Mouse (Mus musculus): ENCODE results near the gene Ptpn3.

Gene Ptpn3

DNA sequence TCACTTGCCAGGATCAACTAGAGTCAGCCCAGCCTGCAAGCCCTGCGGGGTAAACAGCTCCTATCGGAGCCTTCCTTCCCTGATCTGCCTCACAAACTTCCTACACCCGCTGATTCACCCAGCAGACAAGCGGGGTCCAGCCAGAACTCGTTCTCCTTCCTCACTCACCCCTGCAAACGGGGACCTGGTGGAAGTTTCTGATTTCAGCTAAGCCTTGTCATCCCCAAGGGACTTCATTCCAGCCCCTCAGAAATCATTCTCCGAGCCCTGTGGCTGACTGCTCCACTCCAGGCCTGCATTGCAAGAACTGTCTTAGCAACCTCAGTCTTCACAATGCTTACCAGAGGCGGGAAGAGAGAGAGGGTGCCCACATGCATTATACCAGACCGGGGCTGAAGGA lies 39.8 kb downstream of the Ptpn3 start:
- no peak for DNase-seq

DNA sequence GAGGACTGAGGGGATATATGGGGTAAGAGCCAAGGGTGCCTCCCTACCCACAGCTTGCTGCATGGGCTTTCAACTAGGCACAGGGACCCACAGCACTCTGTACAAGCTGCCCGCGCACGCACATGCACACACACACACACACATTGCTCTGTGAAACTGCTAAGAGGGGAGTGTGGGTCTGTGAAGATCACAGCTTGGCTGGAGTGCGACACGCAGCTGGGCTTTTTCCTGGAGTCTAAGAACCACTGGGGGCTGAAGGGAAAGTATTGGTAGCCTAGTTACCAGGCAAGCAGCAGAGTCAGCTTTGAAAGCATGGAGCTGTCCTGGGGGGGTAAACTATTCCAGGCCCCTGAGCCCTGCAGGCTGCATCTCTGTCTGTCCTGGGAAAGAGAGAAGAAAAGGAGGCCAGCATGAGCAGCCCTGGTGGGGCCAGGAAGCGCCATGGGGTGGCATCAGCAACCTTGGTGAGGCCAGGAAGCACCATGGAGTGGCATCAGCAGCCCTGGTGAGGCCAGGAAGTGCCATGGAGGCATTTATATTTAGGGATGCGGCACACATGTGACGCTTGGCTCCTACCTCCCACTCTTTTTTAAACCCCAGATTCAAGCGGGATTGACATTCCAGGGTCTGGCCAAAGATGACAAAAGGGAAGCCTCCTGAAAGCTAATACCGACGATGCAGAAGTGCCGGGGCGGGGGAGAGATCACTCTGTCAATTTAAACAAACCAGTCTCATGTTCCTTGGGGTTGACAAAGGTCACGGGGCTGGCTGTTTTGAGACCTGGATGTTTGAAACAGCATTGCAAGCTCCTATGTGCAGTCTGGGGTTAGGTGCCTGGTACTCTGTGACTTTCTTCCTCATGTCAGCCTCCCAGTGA lies 43.2 kb downstream of the Ptpn3 start:
- DNase-seq: no peak

DNA sequence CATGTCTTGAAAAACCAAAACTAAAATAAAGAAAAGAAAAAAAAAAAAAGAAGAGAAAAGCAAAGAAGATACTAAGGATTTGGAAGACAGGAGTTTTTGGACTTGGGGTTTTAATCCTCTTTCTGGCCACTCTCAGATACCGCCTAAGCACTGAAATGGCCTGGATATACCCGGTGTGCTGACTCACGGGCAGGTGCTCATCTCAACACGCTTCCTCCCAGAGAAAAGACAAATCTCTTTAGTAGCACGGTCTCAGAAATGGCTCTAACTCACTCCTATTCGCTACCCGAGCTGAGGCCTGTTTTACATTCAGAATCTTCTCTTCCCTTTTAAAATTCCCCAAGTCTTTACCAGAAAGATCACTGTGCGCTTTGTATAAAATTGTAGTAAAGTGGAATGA lies 44.2 kb downstream of the Ptpn3 start:
- no peak for DNase-seq

DNA sequence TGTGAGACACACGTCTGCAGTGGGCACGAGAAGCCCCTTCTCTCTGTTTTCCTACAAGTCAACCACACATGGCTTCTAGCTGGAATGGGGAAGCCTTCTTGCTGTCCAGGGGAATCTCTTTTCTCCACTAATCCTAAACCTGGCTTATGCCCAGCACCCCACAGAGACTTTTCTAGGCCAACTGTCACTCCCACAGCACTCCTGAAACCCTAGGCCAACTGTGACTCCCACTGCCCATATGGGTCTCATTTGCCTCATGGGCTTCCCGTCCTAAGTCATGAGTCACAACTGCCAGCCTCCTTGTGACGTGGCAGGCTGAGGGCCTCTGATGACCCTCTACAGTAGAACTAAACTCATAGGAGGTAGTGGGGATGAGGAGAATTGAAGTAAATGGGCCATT lies 44.9 kb downstream of the Ptpn3 start:
- no peak for DNase-seq

DNA sequence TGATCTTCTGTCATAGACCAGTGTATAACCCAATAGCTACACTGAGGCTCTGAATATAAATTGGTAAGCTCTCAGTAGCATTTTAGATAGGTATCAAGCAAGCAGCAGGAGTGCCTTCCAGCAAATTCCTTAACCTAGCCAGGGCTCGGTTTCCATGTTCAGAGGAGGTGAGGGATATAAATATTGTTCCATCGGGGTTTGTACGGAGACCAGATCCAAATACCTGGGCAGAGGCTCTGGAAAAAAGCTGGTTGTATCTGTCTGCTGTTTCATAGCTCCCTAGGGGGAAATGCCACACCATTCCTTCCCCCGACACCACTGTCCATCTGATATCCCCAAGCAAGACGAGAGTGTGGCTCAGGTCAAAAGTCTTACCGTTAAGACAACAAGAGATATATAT lies 47.2 kb downstream of the Ptpn3 start:
- no peak for DNase-seq

DNA sequence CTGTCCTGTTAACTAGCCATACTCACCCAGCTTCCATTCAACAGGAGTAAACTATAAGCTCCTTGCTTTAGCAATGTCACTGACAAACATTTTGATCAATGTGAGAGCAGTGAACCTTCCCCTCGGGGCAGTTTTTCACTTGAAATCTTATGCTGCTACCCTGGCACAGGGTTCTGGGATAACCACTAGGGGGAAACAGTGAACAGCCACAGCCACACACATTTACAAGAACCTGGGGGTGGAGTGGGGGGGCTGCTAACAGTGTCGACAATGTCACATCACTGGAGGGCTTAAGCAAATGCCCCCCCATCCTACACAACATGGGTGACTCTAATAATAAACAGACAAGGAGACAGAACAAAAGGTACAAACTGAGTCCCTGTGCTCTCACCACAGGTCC lies 51.0 kb downstream of the Ptpn3 start:
- DNase-seq: no peak

DNA sequence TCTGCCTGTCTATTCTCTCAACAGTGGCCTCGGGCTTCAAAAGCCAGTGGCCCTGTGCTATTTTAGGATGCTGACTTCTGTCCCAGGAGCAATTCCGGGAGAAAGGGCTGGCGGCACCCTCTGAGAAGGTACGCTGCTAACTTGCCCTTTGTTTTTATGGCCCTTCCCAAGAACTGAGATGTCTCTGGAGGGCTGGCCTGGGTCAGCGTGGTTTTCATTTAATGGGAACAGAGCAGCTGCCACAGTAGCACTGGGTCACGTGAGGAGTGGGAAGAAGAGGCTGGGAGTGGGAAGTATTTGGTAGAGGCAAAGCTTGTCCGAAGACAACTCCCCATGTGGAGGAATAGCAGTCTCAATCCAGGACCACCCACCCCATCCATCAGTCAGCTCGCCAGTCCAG lies 52.5 kb downstream of the Ptpn3 start:
- DNase-seq: no peak

DNA sequence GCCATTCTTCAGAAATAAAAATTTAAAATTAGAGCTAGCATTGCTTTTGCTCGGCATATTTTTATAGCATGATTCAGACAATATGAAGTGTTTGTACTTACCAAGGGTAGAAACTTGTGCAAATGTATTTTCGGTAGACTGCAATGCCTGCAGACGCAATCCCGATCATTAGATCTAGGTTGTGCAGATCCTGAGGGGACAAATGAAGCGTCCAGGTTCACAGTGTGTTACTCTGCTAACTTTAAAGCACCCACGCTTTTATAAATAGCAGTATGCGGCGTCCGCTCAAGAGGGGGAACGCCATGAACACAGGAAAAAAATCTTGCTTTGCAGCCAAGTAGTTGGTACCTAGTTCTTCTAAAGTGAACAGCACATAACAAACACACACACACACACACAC lies 56.8 kb downstream of the Ptpn3 start:
- DNase-seq: no peak

DNA sequence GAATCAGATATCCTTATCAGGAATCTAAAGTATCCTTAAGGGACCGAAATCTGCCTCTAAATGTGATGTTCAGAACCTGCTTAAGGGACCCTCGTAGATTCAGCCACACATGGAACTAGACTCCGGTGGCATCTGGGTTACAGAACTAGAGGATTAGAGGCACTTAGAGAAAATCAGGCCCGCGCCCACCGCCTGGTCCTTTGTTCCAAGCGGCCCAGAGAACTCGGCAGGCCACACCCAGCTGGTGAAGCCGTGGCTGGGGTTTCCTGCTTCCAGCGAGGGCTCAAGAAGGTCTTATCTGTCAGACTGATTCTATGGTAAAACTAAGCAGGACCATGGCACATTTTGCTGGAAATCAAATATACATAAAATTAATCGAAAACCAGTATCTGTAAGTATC lies 58.3 kb downstream of the Ptpn3 start:
- DNase-seq: no peak

DNA sequence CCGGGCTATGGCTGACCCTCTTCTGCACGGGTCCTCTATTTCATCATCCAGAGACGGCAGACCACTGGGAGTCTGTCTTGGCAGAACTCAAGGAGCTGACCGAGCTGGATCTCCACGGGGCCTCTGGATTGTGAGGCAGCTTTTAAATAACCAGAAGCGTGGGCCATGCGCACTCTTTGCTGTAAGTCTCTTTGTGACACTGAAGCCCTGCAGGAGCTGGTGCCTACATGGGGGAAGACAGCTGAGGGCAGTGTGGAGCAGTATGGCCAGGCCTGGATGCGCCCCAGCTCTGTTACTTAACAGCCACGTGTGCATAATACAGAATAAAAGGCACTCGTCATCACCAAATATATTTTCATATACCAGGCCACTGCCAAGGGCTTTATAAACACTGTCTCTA lies 60.7 kb downstream of the Ptpn3 start:
- DNase-seq: peak; percentile 53

DNA sequence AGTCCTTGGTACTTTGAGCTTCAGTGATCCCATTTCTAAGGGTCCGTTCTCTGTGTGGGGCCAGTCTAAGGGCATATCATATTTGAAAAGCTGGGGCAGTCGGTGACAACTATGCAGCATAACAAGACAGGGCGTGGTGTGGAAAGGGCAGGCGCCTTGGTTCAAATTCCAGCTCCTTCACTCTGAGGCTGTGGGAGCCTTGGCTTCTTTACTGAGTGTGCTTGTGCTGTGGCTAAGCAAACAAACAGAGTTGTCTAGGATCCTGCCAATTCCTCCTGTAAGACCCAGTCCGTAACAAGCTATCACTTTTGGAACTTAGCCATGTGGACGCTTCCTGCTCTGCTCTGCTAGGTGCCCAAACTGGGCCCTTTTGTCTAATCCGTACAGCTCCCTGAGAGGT lies 61.5 kb downstream of the Ptpn3 start:
- DNase-seq: peak; percentile 77

DNA sequence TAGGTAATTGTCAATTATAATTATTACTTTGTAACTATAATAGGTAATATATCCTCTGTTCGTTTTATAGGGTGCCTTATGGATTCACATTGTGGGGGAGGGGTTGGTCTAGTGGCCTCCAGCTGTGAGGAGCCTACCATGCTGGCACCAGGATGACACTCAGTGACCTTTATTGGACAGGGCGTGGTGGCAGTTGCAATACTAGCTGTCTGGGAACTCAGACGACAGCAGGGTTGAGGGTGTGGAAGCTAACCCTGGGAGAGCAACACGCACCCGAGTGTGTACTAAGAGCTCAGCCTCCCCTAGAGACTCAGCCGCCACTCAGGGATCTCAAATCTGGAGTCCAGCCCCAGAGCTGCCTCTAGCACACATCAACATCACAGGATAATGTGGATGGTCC lies 62.5 kb downstream of the Ptpn3 start:
- DNase-seq: no peak

DNA sequence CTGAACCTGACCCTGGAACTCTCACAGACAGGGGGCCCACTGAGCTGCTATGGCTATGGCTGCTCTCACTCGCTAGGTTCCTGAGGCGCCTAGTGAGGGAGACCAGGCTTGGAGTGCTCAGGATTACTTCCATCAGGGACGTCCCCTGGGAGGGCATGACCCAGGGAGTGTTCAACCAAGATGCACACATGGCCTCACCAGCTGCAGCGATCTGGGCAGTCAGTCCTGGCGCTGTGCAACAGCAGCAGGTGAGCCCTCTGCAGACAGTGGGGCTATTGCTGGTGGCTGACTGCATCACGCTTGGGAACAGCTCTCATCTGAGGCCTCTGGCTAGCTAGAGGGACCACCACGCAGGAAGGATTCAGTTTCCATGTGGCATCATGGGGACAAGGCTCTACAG lies 63.5 kb downstream of the Ptpn3 start:
- no peak for DNase-seq

DNA sequence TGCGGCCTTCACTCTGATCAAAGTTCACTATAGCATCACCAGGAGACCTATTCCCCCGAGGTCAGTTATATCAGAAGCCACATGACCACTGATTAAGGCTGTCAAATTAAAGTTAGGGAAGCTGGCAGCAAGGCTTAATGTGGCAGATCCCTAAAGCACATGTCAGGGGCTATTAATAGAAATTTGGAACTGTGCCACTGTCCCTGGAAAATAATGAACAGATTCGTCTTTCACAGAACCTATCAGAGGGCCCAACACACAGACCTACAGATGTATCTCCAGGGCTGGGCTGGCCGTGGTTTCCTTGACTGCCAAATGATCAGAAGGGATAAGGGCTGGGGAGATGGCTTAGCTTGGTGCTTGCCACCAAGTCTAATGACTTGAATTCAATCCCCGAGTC lies 65.1 kb downstream of the Ptpn3 start:
- DNase-seq: no peak

DNA sequence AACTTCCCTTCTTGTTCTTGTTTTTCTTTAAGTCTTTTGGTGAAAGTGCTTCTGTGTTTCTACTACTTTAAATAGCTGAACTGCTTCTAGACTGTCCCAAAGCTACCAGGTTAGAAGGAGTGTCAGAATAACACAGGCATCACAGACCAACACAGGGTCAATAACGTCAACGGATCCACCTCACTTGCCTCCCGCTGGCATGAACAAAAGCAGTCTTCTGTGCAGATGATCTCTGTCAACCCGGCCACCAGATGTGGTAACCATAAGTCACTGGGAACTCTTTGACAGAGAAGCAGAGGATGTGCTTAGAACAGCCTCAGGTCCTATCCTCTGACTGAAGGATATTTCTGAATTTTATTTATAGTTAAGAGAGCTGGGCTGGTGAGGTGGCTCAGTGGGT lies 65.9 kb downstream of the Ptpn3 start:
- no peak for DNase-seq

DNA sequence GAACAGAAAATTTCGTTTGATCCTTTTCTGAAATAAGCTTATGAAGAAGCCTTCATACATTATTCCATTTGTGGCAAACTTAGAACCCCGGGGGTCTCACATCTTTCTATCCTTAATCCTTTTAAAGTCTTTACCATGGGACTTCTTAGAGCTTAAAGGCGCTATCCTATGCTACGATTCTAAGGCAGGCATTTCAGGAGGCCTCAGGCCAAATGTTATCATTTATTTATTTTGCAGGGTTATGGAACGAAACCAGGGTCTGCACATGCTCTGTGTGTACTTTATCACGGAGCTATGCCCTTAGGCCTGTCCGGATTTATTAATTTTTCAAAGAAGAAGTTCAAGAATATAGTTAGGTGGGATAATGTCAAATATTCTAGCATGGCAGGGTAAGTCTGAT lies 67.3 kb downstream of the Ptpn3 start:
- no peak for DNase-seq

DNA sequence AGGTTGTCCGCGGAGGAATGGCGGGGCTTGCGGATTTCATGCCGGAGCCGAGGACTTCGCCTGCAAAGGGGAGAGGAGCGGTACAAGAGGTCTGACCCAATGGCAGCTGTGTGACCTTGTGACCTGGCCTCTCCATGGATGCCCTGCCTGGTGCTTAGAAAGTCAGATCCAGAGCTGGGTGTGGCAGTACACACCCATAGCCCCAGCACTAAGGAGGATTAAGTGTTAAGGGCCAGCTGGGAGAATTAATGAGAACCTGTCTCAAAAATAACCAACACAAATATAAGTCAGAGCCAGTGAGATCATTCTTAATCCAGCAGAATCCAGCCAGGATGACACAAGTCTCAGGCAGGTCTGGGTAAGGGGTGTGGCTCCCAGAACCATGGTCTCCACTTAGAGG lies 69.2 kb downstream of the Ptpn3 start:
- DNase-seq: no peak

DNA sequence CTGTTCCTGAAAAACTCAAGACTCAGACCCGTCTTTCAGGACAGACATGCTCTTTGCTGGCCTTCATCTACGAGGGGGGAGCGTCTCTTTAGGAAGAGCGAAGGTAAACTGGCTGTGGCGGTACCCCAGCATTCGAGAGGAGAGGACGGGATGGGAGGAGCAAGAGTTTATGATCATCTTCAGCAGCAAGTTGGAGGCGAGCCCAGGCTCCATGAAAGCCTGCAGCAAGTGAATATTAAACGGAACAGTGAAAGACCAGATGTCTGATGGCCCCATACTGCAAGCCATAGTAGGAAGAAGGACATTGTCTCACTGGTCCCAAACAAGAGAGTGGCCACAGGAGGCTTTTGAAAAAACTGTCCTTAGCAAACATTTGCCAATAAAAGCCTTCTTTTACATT lies 70.3 kb downstream of the Ptpn3 start:
- no peak for DNase-seq

DNA sequence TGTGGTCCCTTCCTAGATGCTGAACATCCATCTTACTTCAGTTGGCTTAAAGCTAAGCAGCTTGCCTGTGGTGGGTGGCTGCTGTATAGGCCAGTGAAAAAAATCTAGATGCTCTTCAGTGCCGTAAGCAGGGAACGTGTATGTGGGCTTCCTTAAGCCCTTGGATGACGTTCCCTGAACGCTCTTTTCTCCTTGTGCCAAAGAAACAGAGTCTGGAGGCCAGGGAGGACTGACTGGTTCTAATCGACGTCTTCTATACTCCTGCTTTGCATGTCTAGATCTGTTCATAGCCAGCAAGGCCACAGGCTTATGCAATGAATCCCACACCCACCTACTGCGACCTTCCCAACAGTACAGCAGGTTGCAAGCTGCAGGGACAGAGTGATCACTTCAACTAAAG lies 71.3 kb downstream of the Ptpn3 start:
- no peak for DNase-seq

DNA sequence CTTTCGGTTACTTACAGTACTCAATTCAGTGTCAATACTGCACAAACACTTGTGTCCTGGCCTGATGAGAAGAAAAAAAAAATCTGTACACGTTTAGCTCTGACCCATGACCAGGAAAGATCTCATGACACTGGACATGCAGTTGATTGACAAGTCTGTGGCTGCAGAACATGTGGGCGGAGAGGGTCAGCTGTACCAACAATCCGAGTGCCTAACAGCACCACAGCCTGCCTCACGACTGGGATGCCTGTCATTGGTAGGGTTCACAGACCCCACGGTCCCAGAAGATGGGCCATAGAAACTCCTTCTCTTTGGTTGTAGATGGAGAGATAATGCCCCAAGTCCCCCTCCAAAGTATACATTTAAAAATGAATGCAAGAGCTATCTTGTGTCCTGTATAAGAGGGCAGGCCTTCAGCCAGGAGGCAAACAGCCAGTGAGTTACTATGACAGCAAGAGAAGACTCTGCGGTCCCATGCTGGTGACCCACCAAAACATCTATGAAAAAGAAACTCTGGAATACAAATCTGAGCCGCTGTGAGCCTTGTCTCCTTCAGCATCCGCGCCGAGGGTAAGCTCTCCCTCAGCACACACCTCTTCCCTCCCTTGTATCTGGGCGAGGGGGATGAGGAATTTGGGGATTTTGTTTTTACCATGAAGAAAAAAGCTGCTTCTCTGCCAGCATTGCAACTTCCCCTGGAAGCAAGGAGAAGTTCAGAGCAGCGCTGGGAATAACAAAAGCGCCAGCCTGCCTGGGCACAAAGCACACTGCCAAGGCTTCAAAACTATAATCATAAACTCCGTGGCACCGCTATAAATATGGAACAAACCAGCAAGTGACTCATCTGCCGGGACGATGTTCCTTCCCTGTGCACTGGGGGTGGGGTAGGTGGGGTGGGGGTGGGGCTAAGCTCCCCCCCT lies 72.8 kb downstream of the Ptpn3 start:
- no peak for DNase-seq

DNA sequence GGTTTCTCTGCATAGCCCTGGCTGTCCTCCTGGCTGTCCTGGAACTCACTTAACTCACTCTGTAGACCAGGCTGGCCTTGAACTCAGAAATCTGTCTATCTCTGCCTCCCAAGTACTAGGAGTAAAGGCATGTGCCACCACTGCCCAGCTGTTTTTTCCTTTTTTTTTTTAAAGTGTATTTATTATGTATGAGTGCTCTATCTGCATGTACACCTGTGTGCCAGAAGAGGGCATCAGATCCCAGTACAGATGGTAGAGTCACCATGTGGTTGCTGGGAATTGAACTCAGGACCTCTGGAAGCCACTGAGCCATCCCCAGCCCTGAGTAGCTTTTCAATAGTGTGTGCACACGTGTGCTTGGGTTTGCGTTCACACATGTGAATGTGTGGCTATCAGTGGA lies 76.9 kb downstream of the Ptpn3 start:
- no peak for DNase-seq

DNA sequence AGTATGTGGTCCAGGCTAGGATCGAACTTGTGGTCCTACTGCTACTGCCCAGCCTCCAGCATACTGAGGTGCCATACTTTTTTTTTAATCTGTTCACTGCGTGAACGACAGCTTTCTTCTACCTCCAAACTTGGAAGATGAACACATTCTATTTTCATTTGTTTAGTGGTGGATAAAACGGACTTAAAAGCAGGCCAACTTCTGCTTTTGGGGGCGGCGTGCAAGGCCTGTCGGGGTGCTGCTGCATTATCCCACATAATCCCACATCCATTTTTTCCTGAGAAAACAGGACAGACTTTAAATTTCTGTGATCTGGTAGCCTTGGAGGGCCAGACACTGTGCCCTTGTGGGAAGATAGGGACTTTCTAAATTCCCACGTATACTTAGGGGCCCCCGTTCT lies 83.9 kb downstream of the Ptpn3 start:
- no peak for DNase-seq

DNA sequence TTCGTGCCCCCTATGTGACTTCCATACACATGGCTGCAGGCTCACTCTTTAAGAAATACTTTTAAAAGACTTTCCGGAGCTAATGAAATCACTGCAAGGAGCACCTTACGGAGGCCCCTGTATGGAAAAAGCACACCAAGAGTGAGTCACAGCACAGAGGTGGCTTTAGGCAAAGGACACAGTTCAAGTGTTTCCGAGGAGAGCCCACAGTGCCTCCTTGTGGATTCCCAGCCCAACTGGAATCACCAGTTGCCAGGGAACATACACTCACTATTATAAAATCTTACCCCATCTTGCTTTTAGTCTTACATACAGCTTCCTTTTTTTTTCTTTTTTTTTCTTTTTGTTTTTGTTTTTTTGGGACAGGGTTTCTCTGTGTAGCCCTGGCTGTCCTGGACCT lies 85.1 kb downstream of the Ptpn3 start:
- DNase-seq: no peak

DNA sequence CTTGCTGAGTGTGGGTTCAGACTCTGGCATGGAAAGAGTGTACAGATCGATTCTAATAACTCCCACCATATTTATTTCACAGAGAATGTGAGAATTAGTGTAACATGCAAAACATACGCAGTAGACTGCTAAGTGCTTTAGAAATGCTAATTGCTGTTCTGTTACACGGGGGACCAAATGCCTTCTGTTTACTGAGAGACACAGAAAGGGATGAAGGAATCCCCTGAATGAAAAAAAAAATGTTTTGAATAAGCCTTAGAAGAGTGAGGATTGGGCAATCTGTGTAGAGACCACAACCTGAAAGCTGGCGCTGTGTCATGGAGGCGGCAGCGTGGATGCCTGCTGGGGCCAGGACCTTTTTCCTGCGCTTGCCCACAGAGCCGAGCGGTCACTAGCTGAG lies 86.8 kb downstream of the Ptpn3 start:
- DNase-seq: no peak
